Mouse (Mus musculus) lung, postnatal 0 days (tissue): ENCODE data around the gene Bcl9. TPM values are rescaled to one million over a fixed set of nuclear protein-coding genes. Genes with fewer than 3 reads are reported as not detected.

ENCODE experiments used
- ATAC-seq: fragments of 200-750 bp; cut with Nextera tagmentation; 2 replicates; pipeline ENCODE4 v1.8.0; 2017; ENCODE audit warnings: moderate library complexity
- DNase-seq: peaks from one replicate; pipeline ENCODE4 v3.0.0-alpha.2; 2016; ENCODE audit warnings: low spot score
- H3K27ac ChIP-seq: fragments of 300-500 bp; sonication (generic); 2 replicates; pipeline ENCODE4 v1.5.1; 2014; ENCODE audit warnings: antibody characterized with exemption, mild to moderate bottlenecking, low read length, mixed read lengths
- H3K27me3 ChIP-seq: fragments of 300-500 bp; sonication (generic); replicated peaks from 2 replicates; pipeline ENCODE4 v1.6.1; 2014; ENCODE audit warnings: low read length, mixed read lengths; ENCODE audit not compliant: insufficient read depth
- H3K36me3 ChIP-seq: fragments of 300-500 bp; sonication (generic); 2 replicates; pipeline ENCODE4 v1.6.1; 2014; ENCODE audit warnings: low read length, mixed read lengths; ENCODE audit not compliant: insufficient read depth
- H3K4me1 ChIP-seq: fragments of 300-500 bp; sonication (generic); 2 replicates; pipeline ENCODE4 v1.6.1; 2014; ENCODE audit warnings: antibody characterized with exemption, low read depth, low read length, mixed read lengths; ENCODE audit not compliant: insufficient read depth
- H3K4me2 ChIP-seq: fragments of 300-500 bp; sonication (generic); replicated peaks from 2 replicates; pipeline ENCODE4 v1.6.1; 2014; ENCODE audit warnings: low read depth, mild to moderate bottlenecking, low read length, moderate library complexity, mixed read lengths
- H3K4me3 ChIP-seq: fragments of 300-500 bp; sonication (generic); 2 replicates; pipeline ENCODE4 v1.5.1; 2014; ENCODE audit warnings: low read depth, low read length
- H3K9ac ChIP-seq: fragments of 300-500 bp; sonication (generic); replicated peaks from 2 replicates; pipeline ENCODE4 v1.6.1; 2014; ENCODE audit warnings: low read depth, mild to moderate bottlenecking
- H3K9me3 ChIP-seq: fragments of 300-500 bp; sonication (generic); 2 replicates; pipeline ENCODE4 v1.6.1; 2016; ENCODE audit warnings: low read length, mixed read lengths
- CTCF ChIP-seq: IDR thresholded peaks from 2 replicates; pipeline ENCODE4 v1.5.1; 2016; ENCODE audit warnings: antibody characterized with exemption, mild to moderate bottlenecking
- EP300 ChIP-seq: IDR thresholded peaks from 2 replicates; pipeline ENCODE4 v1.6.1; 2016; ENCODE audit warnings: antibody characterized with exemption, mild to moderate bottlenecking, control low read depth
- WGBS: fragments of 180-500 bp; shearing (Covaris S2); extraction: QIAGEN DNeasy Blood & Tissue Kit; methylation state at CpG from one replicate; pipeline ENCODE4 v1.1.7; 2014; 5-methylcytosine and 5-hydroxymethylcytosine counted together
- polyA plus RNA-seq: library from polyadenylated mRNA; unstranded; fragments of >200 nt; fragmentation: Nextera tagmentation; extraction: Ambion mirVana; gene quantifications from 2 replicates; pipeline ENCODE4 v1.2.1, GENCODE M21; 2015

Bcl9 gene
- polyA plus RNA-seq, 1 experiment from 2014 or later, result 27.1 TPM

DNA sequence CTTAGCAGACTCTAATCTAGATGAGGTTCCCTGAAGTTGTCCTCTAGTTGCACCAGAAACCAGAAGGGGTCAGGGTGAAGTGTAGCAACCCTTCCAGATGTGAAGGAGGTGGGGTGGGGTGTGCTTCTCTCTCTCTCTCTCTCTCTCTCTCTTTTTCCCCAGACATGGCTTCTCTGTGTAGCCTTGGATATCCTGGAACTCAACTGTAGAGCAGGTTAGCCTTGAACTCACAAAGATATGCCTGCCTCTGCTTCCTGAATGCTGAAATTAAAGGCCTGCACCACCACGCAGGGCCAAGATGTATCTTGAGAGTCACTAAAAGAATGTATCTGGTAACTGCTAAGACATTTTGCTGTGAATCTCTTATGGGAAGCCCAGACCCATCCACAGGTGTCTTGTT, 140.4 kb downstream of the Bcl9 start:
- Histone ChIP-seq H3K27ac (no peak overlapping the region), H3K9ac (no peak overlapping the region), H3K9me3 (no peaks in the 10 kb centered on the region), H3K27me3 (no peaks in the 10 kb centered on the region), H3K36me3 (no peaks in the 10 kb centered on the region), H3K4me1 (peaks cover 9% of the 10 kb centered on the region; the same call in 1 of the 2 replicates), H3K4me3 (no peak overlapping the region), H3K4me2 (no peak overlapping the region)
- no peak for ATAC-seq
- WGBS, result 85% methylated on average over 1 of the region's 1 CpGs
- no peak for TF ChIP-seq EP300
- TF ChIP-seq CTCF, result no peak
- DNase-seq, result no peak

DNA sequence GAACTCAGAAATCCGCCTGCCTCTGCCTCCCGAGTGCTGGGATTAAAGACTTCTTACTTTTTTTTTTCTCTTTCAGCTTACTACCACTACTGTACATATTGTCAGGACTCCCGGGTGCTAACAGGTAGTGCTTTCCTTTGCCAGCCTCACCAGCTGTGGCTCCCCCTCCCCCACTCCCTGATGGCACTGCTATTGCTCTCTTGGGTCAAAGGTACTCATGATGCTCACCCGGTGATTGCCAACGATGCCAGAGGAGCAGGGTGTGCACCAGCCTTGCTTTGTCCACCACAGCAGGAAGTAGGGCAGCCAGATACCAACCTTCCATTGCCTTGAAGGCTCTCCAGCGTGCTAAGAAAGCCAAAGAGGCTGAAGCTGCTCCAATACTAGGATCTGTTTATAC, 141.3 kb downstream of the Bcl9 start:
- H3K36me3 ChIP-seq, result no peaks in the 10 kb centered on the region
- H3K27ac ChIP-seq, result no peak overlapping the region
- no peak overlapping the region for H3K9ac ChIP-seq
- ATAC-seq (no peak), DNase-seq (no peak)
- no peaks in the 10 kb centered on the region for H3K9me3 ChIP-seq
- peaks cover 9% of the 10 kb centered on the region; the same call in 1 of the 2 replicates for H3K4me1 ChIP-seq
- no peak overlapping the region for H3K4me2 ChIP-seq
- no peak for TF ChIP-seq CTCF
- TF ChIP-seq EP300, result no peak
- H3K27me3 ChIP-seq, result no peaks in the 10 kb centered on the region
- H3K4me3 ChIP-seq, result no peak overlapping the region
- WGBS, result 87% methylated on average over 5 of the region's 6 CpGs

Other genes with a start within 250 kb of the Bcl9 start
- gene Acp6, start 139.1 kb downstream of the Bcl9 start, polyA plus RNA-seq, result 37.2 and 40.4 TPM in 2 replicates
- 0.05 and 0.06 TPM in 2 replicates for gene Olfr1402, start 124.1 kb upstream of the Bcl9 start, polyA plus RNA-seq